ENCODE assay signal across 8 mouse cellular contexts in genomic region chr5:137599600-137599999, GRCm38 (mm10). TPM values are rescaled to one million over a fixed set of nuclear protein-coding genes. Genes with fewer than 3 reads are reported as not detected.
A peak's percentile ranks its signal among the peaks of the same experiment; 100 is the strongest.
DNase-seq lines count a peak whose midpoint lies in the region; ATAC-seq lines count a peak whose summit lies in the region.

No protein-coding gene starts in this region.

- H3K9me3 ChIP-seq in hindbrain, embryonic 15.5 days = no peaks in the 10 kb centered on the region
- H3K9me3 ChIP-seq in midbrain, embryonic 13.5 days = no peaks in the 10 kb centered on the region

- H3K36me3 ChIP-seq in hindbrain, embryonic 15.5 days = no peaks in the 10 kb centered on the region
- H3K36me3 ChIP-seq in midbrain, embryonic 13.5 days = peaks cover 15% of the 10 kb centered on the region

- no peak overlapping the region; the same call in 1 of the 2 replicates for H3K27ac ChIP-seq in hindbrain, embryonic 15.5 days (replicated peaks)
- H3K27ac ChIP-seq in midbrain, embryonic 13.5 days = peak overlapping the region; percentile 84; the same call in 1 of the 2 replicates

- WGBS in hindbrain, embryonic 15.5 days = 70% methylated on average over 9 of the region's 9 CpGs
- WGBS in midbrain, embryonic 13.5 days = 61% methylated on average over 9 of the region's 9 CpGs

- H3K4me2 ChIP-seq in hindbrain, embryonic 15.5 days = peak overlapping the region; percentile 97
- H3K4me2 ChIP-seq in midbrain, embryonic 13.5 days (replicated peaks) = peak overlapping the region; percentile 87

- peak; percentile 10 for DNase-seq in kidney, adult 18-20 months
- no peak for DNase-seq in kidney, adult 11 months
- DNase-seq in brain, adult 2 months (ENCODE audit: low read depth, low spot score) = peak; percentile 37
- DNase-seq in adrenal gland, postnatal 14 days = no peak
- no peak for DNase-seq in Muller cell, postnatal 12 days (ENCODE audit: inconsistent ontology term)
- DNase-seq in c-Kit-positive CD71-positive TER-119-positive erythroid progenitor cells, embryonic 14.5 days (ENCODE audit: low spot score) = no peak

- H3K4me3 ChIP-seq in hindbrain, embryonic 15.5 days = peak overlapping the region; percentile 87
- H3K4me3 ChIP-seq in midbrain, embryonic 13.5 days (replicated peaks) = peak overlapping the region; percentile 69

- H3K4me1 ChIP-seq in hindbrain, embryonic 15.5 days (replicated peaks) = peaks cover 27% of the 10 kb centered on the region
- peaks cover 42% of the 10 kb centered on the region for H3K4me1 ChIP-seq in midbrain, embryonic 13.5 days (replicated peaks)

- H3K27me3 ChIP-seq in hindbrain, embryonic 15.5 days = no peaks in the 10 kb centered on the region
- H3K27me3 ChIP-seq in midbrain, embryonic 13.5 days = no peaks in the 10 kb centered on the region

- ATAC-seq in hindbrain, embryonic 15.5 days (ENCODE audit: low FRiP score, low read depth) = no peak
- ATAC-seq in midbrain, embryonic 13.5 days = no peak

- peak overlapping the region; percentile 91 for H3K9ac ChIP-seq in hindbrain, embryonic 15.5 days
- peak overlapping the region; percentile 82 for H3K9ac ChIP-seq in midbrain, embryonic 13.5 days (replicated peaks)

RNA-seq across cellular contexts. Expression of gene Mospd3, which starts 1.3 kb away (rescaled TPM):
- polyA plus RNA-seq in hindbrain, embryonic 15.5 days (2015; fragmentation: Nextera tagmentation; extraction: Ambion mirVana) = 59.7 and 73.5 TPM in 2 replicates
- polyA plus RNA-seq in midbrain, embryonic 13.5 days (2015; fragmentation: Nextera tagmentation; extraction: Ambion mirVana) = 37.6 and 43.1 TPM in 2 replicates
- 42.5 and 44.9 TPM in 2 replicates for total RNA-seq in adrenal gland, postnatal 14 days (2021)

RNA-seq across cellular contexts. Expression of gene Pcolce, which starts 14.0 kb away (rescaled TPM):
- 16.6 and 19.4 TPM in 2 replicates for polyA plus RNA-seq in hindbrain, embryonic 15.5 days (2015; fragmentation: Nextera tagmentation; extraction: Ambion mirVana)
- polyA plus RNA-seq in midbrain, embryonic 13.5 days (2015; fragmentation: Nextera tagmentation; extraction: Ambion mirVana) = 9.0 and 10.5 TPM in 2 replicates
- 414 and 471 TPM in 2 replicates for total RNA-seq in adrenal gland, postnatal 14 days (2021)

RNA-seq across cellular contexts. Expression of gene Fbxo24, which starts 29.2 kb away (rescaled TPM):
- polyA plus RNA-seq in hindbrain, embryonic 15.5 days (2015; fragmentation: Nextera tagmentation; extraction: Ambion mirVana) = 0.12 and 0.31 TPM in 2 replicates
- polyA plus RNA-seq in midbrain, embryonic 13.5 days (2015; fragmentation: Nextera tagmentation; extraction: Ambion mirVana) = 0.23 and 0.32 TPM in 2 replicates
- 0.38 and 0.85 TPM in 2 replicates for total RNA-seq in adrenal gland, postnatal 14 days (2021)

RNA-seq across cellular contexts. Expression of gene Lrch4, which starts 29.3 kb away (rescaled TPM):
- polyA plus RNA-seq in hindbrain, embryonic 15.5 days (2015; fragmentation: Nextera tagmentation; extraction: Ambion mirVana) = 17.2 and 18.2 TPM in 2 replicates
- polyA plus RNA-seq in midbrain, embryonic 13.5 days (2015; fragmentation: Nextera tagmentation; extraction: Ambion mirVana) = 18.7 and 21.4 TPM in 2 replicates
- 30.1 and 35.9 TPM in 2 replicates for total RNA-seq in adrenal gland, postnatal 14 days (2021)

RNA-seq across cellular contexts. Expression of gene Gm20605, which starts 29.4 kb away (rescaled TPM):
- 7.4 and 9.2 TPM in 2 replicates for polyA plus RNA-seq in hindbrain, embryonic 15.5 days (2015; fragmentation: Nextera tagmentation; extraction: Ambion mirVana)
- 9.2 and 9.9 TPM in 2 replicates for polyA plus RNA-seq in midbrain, embryonic 13.5 days (2015; fragmentation: Nextera tagmentation; extraction: Ambion mirVana)
- total RNA-seq in adrenal gland, postnatal 14 days (2021) = 7.2 and 11.6 TPM in 2 replicates

Comparison
In these comparisons a context has a peak if more than half of its experiments do, and no peak if none do; other contexts are left out.
1. DNase-seq: peak in kidney, adult 18-20 months (single experiment) and brain, adult 2 months (single experiment); none in kidney, adult 11 months (single experiment), adrenal gland, postnatal 14 days (single experiment), Muller cell, postnatal 12 days (single experiment) and c-Kit-positive CD71-positive TER-119-positive erythroid progenitor cells, embryonic 14.5 days (single experiment).